Mouse (Mus musculus) myocyte (in vitro differentiated cells): ENCODE measurements around the gene Macrod1. TPM values are rescaled to one million over a fixed set of nuclear protein-coding genes. Genes with fewer than 3 reads are reported as not detected.
A peak's percentile ranks its signal among the peaks of the same experiment; 100 is the strongest.

Source experiments
- H3K27me3 ChIP-seq: one replicate; pipeline ENCODE4 v1.6.1; 2011; ENCODE audit not compliant: control insufficient read depth, insufficient read depth, insufficient read length
- H3K36me3 ChIP-seq: one replicate; pipeline ENCODE4 v1.6.1; 2011; ENCODE audit not compliant: control insufficient read depth, insufficient read depth
- H3K4me2 ChIP-seq: one replicate; pipeline ENCODE4 v1.6.1; 2011; ENCODE audit warnings: low read depth, control low read depth
- H3K4me3 ChIP-seq: one replicate; pipeline ENCODE4 v1.5.1; 2011; ENCODE audit warnings: mild to moderate bottlenecking, control low read depth, moderate library complexity
- H3K79me2 ChIP-seq: one replicate; pipeline ENCODE4 v1.6.1; 2011; ENCODE audit not compliant: control insufficient read depth, insufficient read depth
- H3ac ChIP-seq: one replicate; pipeline ENCODE4 v1.6.1; 2011; ENCODE audit not compliant: control insufficient read depth, insufficient read length
- CEBPB ChIP-seq: IDR thresholded peaks from 2 replicates; pipeline ENCODE4 v1.6.1; 2011; ENCODE audit warnings: mild to moderate bottlenecking, moderate library complexity; ENCODE audit not compliant: poor library complexity, insufficient read depth, severe bottlenecking
- E2F4 ChIP-seq: IDR thresholded peaks from one replicate; pipeline ENCODE4 v1.6.1; 2011; ENCODE audit warnings: mild to moderate bottlenecking, control low read depth, moderate library complexity; ENCODE audit not compliant: insufficient read depth
- MAX ChIP-seq: IDR thresholded peaks from one replicate; pipeline ENCODE4 v1.6.1; 2011; ENCODE audit warnings: low read depth, mild to moderate bottlenecking, control low read depth
- MYOD1 ChIP-seq, 3 experiments: IDR thresholded peaks; one replicate each; pipeline ENCODE4 v1.6.1; 2011; ENCODE audit warnings: control low read depth in 2 of 3, low read depth in 2 of 3, mild to moderate bottlenecking in 2 of 3, moderate library complexity in 1 of 3; ENCODE audit not compliant: insufficient read length in 2 of 3, control insufficient read depth in 1 of 3
- MYOG ChIP-seq, 3 experiments: IDR thresholded peaks; one replicate each; pipeline ENCODE4 v1.6.1; 2011; ENCODE audit warnings: control low read depth in 2 of 3, low read depth in 2 of 3, mild to moderate bottlenecking in 2 of 3; ENCODE audit not compliant: insufficient read length in 2 of 3, control insufficient read depth in 1 of 3, insufficient read depth in 1 of 3
- POLR2A ChIP-seq: IDR thresholded peaks from one replicate; pipeline ENCODE4 v1.6.1; 2011; ENCODE audit warnings: low read depth, mild to moderate bottlenecking, control low read depth, moderate library complexity; ENCODE audit not compliant: insufficient read length
- POLR2AphosphoS2 ChIP-seq: IDR thresholded peaks from one replicate; pipeline ENCODE4 v1.6.1; 2011; ENCODE audit warnings: low read depth, control low read depth; ENCODE audit not compliant: insufficient read length
- REST ChIP-seq: IDR thresholded peaks from one replicate; pipeline ENCODE4 v1.6.1; 2011; ENCODE audit warnings: mild to moderate bottlenecking, control low read depth, moderate library complexity; ENCODE audit not compliant: insufficient read depth, insufficient read length
- SRF ChIP-seq: IDR thresholded peaks from one replicate; pipeline ENCODE4 v1.6.1; 2011; ENCODE audit warnings: low read depth; ENCODE audit not compliant: control insufficient read depth, insufficient read length
- TCF12 ChIP-seq: IDR thresholded peaks from one replicate; pipeline ENCODE4 v1.6.1; 2011; ENCODE audit warnings: mild to moderate bottlenecking, control low read depth; ENCODE audit not compliant: poor library complexity, insufficient read depth, severe bottlenecking
- TCF3 ChIP-seq: IDR thresholded peaks from one replicate; pipeline ENCODE4 v1.6.1; 2011; ENCODE audit warnings: low read depth, control low read depth; ENCODE audit not compliant: insufficient read length
- USF1 ChIP-seq: IDR thresholded peaks from one replicate; pipeline ENCODE4 v1.6.1; 2011; ENCODE audit warnings: low read depth, mild to moderate bottlenecking, control low read depth, moderate library complexity
- polyA plus RNA-seq: library from polyadenylated mRNA; unstranded; fragments of >200 nt; fragmentation: generic; extraction: Trizol; gene quantifications from one replicate; pipeline ENCODE4 v1.2.1, GENCODE M21; 2012; ENCODE audit warnings: missing spikeins

Macrod1 gene
- polyA plus RNA-seq, 1 experiment, result 82.4 TPM

DNA sequence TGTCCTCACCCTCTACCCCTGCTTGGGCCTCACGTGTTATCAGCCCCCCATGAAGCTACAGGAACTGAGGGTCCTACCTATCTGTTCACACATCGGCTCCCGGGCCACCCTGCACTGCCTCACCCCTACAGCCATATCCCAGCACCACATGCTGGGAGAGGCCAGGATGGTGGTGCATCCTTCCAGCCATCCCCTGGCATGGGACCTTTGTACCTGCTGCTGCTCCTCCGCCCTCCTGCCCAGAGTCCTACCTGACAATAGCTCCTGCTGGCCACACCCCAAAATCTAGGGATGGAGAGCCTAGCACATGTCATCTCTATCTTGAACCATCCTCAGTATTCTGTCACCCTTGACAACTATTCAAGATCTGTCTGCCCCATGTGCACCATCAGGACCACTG, 132.4 kb downstream of the Macrod1 start:
- Histone ChIP-seq H3K27me3 (no peaks in the 10 kb centered on the region), H3ac (no peak overlapping the region), H3K36me3 (no peaks in the 10 kb centered on the region), H3K79me2 (no peaks in the 10 kb centered on the region), H3K4me2 (no peak overlapping the region), H3K4me3 (no peak overlapping the region)
- TF ChIP-seq TCF3, result no peak
- no peak for TF ChIP-seq MAX
- TF ChIP-seq TCF12, result no peak
- no peak for TF ChIP-seq REST
- no peak for TF ChIP-seq USF1
- no peak for TF ChIP-seq MYOD1 (IDR thresholded peaks at IDR 0.05; ENCODE audit: control insufficient read depth in 1 of 3, insufficient read length in 2 of 3, low read depth in 2 of 3)
- TF ChIP-seq MYOG (IDR thresholded peaks at IDR 0.05; ENCODE audit: control insufficient read depth in 1 of 3, insufficient read depth in 1 of 3, insufficient read length in 2 of 3, low read depth in 2 of 3), result no peak
- TF ChIP-seq E2F4, result no peak
- TF ChIP-seq SRF, result no peak
- TF ChIP-seq POLR2A, result no peak
- TF ChIP-seq CEBPB, result no peak
- TF ChIP-seq POLR2AphosphoS2, result no peak

DNA sequence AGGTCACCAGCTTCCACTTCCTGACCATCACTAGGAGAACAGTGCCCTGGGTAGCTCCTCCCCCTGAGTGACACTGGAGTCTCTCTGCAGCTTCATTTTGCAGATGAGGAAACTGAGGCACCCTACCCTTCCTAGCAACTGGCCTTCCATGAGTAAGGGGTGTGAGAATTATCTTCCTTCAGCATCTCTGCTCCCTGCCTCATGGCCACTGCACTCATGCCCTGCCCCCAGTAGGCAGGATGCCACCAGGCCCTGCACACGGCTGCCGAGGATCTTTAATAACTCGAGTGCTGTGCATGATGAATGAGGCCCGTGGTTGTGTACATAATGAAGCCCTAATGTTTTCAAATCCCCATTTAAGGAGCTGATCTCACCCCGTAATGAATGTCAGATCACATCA, 134.4 kb downstream of the Macrod1 start:
- TF ChIP-seq CEBPB (no peak), USF1 (no peak), E2F4 (no peak), MYOG (IDR thresholded peaks at IDR 0.05; ENCODE audit: control insufficient read depth in 1 of 3, insufficient read depth in 1 of 3, insufficient read length in 2 of 3, low read depth in 2 of 3) (no peak), TCF12 (no peak), MAX (no peak), POLR2AphosphoS2 (no peak)
- Histone ChIP-seq H3K79me2 (no peaks in the 10 kb centered on the region), H3ac (no peak overlapping the region), H3K36me3 (no peaks in the 10 kb centered on the region), H3K27me3 (no peaks in the 10 kb centered on the region), H3K4me2 (no peak overlapping the region), H3K4me3 (no peak overlapping the region)

DNA sequence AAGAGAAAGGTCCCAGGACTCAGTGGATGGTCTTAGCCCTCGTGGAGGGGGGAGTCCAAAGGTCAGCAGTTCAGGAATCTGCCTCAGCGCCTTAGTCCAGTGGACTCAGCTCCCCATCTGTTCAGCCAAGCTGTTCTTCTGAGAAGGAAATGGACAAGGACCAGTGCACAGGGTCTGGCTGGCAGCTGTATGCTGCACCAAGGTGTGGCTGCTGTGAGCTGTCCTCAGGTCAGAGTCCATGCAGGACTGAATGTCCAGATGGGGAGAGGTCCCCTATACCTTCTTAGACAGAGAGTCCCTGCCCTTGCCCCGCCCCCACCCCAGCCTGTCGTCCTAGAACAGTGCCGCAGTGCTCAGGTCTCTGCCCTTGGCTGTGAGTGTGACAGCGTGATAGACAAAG, 135.0 kb downstream of the Macrod1 start:
- no peaks in the 10 kb centered on the region for H3K27me3 ChIP-seq
- TF ChIP-seq MAX, result no peak
- TF ChIP-seq SRF, result no peak
- no peak for TF ChIP-seq TCF12
- no peak for TF ChIP-seq POLR2A
- no peak for TF ChIP-seq CEBPB
- no peak for TF ChIP-seq POLR2AphosphoS2
- TF ChIP-seq REST, result no peak
- no peak for TF ChIP-seq E2F4
- TF ChIP-seq MYOG (IDR thresholded peaks at IDR 0.05; ENCODE audit: control insufficient read depth in 1 of 3, insufficient read depth in 1 of 3, insufficient read length in 2 of 3, low read depth in 2 of 3), result no peak

DNA sequence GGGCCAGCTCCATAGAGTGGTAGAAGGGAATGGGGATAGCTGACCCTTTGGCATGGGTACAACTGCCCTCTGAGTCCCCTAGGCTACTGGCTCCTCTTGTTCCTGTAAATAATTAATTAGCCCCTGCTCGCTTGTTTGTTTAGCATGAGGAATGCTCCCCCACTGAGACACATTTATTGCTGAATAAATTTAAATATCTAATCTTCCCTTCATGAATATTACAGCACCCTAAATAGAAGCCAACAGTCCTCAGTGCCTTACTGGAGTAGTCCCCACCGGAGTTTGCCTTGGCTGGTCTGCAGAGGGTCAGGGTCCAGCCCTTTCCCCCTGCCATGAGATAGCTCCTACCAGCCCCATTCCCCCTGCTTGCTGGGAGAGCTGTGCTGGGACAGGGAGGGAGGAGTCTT, 136.0 kb downstream of the Macrod1 start:
- Histone ChIP-seq H3ac (no peak overlapping the region), H3K27me3 (no peaks in the 10 kb centered on the region), H3K36me3 (no peaks in the 10 kb centered on the region), H3K4me2 (no peak overlapping the region), H3K79me2 (no peaks in the 10 kb centered on the region), H3K4me3 (no peak overlapping the region)
- TF ChIP-seq CEBPB (no peak), POLR2AphosphoS2 (no peak), TCF12 (no peak), MYOD1 (IDR thresholded peaks at IDR 0.05; ENCODE audit: control insufficient read depth in 1 of 3, insufficient read length in 2 of 3, low read depth in 2 of 3) (no peak), MAX (no peak), USF1 (no peak), REST (no peak), SRF (no peak), E2F4 (no peak), POLR2A (no peak), MYOG (IDR thresholded peaks at IDR 0.05; ENCODE audit: control insufficient read depth in 1 of 3, insufficient read depth in 1 of 3, insufficient read length in 2 of 3, low read depth in 2 of 3) (no peak), TCF3 (no peak)

More for the DNA sequence above, 135.0 kb downstream of the Macrod1 start:
- Histone ChIP-seq H3K36me3 (no peaks in the 10 kb centered on the region), H3K4me2 (no peak overlapping the region), H3K4me3 (no peak overlapping the region), H3K79me2 (no peaks in the 10 kb centered on the region), H3ac (no peak overlapping the region)

DNA sequence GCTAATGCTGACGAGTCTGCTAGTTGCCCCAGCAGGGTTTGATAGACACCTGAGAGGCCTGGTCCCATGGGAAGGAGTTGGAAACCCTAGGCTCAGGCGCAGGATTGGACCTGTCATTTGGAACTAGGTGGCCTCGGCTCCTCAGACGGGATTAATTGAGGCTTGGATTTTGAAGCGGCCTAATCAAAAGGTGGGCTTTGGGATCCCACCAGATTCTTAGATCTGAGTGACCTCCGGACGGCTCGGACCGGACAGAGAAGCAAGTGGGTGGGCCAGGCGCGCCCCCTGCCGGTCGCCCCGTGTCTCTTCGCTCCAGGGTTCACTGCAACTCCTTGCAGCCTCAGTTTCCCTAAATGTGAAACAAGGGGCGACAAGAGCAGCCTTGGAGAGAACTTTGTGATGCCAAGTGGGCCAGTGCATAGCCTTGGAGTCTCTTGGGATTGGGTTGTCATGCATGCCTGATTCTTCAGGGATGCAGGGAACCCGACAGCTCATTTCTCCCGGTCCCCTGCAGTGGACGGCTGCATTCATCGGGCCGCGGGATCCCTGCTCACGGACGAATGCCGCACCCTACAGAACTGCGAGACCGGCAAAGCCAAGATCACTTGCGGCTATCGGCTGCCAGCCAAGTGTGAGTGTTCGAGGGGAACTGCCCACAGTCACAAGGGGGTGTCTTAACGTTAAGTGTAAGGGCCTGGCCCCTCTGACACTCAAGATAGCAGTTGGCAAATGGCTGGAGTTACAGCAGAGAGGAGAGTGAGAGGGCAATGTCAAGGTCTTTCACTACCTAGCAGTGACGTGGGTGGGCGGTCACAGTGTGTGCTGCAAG, 139.5 kb downstream of the Macrod1 start:
- Histone ChIP-seq H3K27me3 (no peaks in the 10 kb centered on the region), H3K79me2 (no peaks in the 10 kb centered on the region), H3K36me3 (peaks cover 9% of the 10 kb centered on the region), H3K4me3 (no peak overlapping the region), H3K4me2 (no peak overlapping the region), H3ac (no peak overlapping the region)
- TF ChIP-seq POLR2A (peak; percentile 29), SRF (no peak), POLR2AphosphoS2 (peak; percentile 37)
